Mouse (Mus musculus): Measurements from ENCODE around the gene Zfp706.
A peak's percentile ranks its signal among the peaks of the same experiment; 100 is the strongest.

Gene Zfp706

DNA sequence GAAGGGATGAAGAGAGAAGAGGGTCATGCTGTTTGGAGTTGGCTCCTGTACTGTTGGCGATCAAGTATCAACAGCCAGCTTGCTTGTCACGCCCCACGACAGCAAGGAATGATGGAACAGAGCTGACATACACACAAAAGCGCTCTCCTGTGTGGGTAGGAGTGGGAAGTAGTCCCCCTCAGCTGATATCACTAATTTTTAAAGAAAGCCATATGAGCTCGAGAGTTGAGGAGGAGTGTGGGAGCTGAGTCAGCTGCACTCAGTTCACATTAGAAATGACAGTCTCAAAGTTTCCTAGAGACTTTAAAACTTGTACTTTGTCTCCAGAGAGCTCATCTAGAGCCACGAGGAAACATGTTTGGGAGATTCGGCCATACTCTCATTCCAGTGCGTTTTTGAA lies 29.8 kb downstream of the Zfp706 start:
- no peak for DNase-seq

DNA sequence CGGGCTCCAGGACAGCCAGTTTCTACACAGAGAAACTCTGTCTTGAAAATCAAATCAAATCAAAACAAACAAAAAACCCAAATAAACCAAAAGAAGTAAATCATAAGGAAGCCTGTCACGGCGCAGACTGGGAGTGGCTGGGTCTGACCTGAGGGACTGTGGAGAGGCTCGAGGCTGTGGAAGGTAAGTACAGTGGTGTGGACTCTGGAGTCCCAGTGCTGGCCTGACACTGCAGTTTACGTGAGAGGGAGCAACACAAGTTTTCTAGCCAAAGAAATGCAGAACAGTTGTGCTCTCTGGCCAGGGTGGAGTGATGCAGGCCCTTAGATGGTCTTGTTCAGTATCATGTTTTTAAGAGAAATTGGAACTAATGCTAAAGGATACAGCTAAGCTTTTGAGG lies 31.9 kb downstream of the Zfp706 start:
- DNase-seq = no peak

DNA sequence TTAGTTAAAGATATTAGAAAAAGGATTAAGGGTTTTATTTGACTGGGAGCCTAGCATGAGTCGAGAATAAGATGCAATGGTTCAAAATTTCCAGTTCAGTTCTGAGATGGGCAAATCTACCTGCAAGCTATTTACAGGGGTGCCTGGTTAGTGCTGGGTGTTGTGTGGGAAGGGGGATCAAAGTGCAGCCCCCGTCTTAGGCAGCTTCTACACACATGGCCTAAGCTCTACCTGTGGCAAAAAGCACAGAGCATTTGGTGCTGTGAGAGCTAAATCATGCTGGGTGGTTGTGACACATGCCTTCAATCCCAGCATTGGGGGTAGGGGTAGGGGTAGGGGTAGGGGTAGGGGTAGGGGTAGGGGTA lies 32.3 kb downstream of the Zfp706 start:
- no peak for DNase-seq

DNA sequence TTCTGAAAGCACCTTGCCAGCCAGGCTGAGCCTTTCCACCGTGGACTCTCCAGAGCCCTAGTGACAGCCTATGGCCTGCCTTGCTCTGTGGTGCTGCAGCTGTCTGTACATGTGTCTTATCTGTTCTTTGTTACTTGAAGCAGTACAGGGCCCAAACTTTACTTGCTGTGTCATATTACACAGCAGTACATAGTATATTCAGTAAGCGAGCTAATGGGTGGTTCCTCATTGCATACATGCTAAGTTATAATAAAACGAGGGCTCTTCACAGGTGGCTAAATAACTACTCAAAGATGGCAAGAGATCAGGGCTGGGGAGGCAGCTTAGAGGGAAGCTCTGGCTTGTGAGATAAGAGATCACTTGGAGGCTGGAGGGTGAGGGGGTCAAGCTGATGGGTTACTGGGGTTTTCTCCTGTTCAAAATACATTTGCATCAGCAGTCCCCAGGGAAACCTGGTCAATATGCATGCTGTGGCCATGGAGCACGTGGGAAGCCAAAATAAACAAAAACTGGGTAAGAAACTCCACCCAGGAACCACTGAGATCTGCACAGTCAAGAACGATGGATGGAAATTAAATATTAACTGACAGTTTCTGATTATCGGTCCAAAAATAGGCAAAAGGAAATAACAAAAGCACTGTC lies 32.8 kb downstream of the Zfp706 start:
- DNase-seq = no peak

DNA sequence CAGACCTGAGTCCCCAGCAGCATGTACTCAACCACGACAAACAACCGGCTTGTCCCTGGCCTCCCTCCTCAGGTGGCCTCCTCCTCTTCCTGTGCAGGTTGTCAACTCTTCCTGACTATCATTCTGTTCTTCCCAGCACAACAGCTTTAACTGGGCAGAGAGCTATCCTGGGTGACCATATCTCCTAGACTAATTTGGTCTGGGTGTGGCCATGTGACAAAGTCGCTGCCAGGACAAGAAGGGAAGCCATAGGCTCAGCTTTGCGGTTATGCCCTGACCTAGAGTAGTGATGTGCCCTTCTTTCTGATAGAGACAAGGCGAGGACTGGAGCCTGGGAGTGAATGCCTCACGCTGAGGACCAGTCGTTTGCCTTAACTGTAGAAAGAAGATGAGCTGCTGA lies 33.9 kb downstream of the Zfp706 start:
- DNase-seq = no peak

DNA sequence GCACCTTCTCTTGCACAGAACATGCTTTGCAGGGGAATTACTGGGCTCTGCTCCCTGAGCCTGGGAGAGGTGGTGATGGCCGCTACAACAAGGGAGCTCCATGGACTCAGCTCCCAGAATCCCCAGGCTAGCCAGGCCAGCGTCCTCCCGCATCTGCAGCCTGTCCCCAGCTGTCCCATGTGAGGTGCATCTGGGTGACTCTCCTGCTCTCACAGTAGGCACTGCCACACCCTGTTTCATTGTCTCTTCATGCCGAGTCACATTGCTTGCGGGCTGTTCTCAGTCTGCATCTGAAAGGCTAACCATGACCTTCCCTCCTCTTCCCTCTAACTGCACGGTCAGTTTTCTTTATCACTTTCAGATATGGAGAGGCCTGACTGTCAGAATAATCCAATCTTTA lies 34.3 kb downstream of the Zfp706 start:
- no peak for DNase-seq

DNA sequence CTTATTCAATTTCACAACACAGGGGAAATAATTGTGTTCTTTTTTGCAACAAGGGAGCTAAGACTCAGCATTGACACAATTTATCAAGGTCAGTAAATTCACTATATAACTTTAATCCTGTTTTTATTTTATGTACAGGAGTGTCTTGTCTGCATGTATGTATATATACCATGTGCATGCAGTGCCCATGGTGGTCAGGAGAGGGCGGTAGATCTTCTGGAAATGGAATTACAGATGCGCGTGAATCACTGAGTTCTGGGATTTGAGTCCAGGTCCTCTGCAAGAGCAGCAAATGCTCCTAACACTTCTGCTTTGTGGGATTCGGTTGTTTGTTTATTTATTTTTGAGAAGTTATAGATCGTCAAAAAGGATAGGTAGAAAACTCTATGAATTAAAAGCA lies 37.8 kb downstream of the Zfp706 start:
- DNase-seq = no peak

DNA sequence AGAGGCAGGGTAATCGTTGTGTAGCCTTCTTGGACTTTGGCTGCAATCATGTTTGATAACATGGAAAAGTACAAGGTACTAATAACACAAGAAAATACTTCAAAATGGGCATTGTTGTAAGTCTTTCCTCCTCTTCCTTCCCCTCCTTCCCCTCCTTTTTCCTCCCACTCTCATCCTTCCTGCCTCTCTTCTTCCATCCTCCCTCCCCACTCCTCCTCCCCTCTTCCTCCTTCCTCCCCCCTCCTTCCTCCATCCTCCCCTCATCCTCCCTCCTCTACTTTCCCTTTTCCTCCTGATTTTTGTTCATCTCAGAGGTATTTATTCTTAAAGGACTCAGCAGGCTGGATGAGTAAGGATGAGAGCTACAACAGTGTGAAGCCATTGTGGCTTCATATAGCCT lies 39.3 kb downstream of the Zfp706 start:
- DNase-seq = no peak

DNA sequence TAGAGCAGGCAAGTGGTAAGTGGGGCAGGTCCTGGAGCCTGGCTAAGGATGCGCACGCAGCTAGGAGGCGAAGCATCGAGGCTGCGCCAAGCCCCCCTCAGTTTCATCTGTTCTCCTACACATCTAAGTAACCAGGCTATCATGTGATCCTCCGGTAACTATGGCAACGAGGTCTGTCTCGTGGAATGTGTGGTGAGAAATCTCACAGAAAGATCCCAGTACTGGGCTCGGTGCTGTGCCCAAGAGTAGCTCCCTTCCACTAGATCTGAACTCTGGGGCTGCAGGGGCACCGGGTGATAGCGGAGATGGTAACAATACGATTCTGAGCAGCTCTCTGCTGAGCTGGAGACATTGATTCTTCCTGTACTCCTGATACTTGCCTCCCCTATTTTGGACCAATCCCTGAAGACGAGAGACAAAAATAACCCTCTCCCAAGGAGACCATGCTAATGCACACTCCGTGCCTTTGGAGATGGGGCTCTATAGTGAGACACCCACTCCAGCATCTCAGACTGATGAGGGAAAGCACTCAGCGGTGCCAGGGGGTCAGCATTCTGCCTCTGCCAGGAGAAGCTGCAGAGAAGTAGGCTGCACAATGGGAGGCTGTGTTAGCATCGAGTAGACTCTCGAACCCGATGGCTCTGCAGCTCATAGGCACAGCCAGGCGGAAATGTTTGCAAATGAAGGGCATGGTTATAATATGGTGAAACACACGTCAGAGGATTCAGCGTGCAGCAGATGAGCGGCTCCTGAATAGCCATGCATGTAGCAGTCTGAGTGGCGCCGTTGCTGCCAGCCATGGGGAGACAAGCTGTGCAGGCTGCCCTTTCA lies 40.0 kb downstream of the Zfp706 start:
- peak; percentile 81 to 85 for DNase-seq

DNA sequence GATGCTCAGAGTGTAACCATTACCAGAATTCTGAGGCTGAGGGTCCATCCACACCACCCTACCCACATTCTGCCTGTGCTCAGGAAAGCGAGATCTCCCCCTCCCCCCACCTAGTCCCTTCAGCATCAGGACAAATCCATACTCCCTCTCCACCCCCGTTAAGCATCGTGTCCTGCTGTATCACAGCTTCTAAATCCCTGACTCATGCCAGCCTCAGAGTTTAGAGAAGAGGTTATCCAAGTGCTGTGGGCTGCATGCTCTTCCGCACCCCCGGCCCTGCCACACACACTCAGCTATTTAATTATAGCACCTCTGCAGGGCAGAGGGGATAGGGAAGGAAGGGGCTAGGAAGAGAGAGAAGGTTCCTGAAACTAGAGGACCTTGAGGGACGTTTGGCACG lies 40.6 kb downstream of the Zfp706 start:
- no peak for DNase-seq

DNA sequence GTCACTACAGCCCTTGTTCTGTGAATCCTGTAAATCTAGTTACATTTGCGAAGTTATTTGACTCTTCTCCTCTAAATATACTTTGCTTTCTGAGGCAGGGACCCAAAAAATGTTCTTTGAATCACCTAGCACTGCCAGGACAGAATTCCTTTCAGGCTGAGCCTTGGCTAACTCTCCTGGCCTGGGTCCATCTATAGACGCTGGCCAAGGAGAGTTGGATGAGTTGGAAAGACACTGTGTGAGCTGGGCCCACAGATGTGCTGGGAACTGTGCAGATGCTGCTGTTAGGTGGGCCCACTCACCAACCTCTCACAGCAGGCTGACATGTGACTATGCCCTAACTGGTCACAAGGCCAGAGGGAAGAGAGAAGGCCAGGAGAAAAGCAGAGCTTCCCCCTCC lies 41.1 kb downstream of the Zfp706 start:
- DNase-seq = peak; percentile 55 to 61

DNA sequence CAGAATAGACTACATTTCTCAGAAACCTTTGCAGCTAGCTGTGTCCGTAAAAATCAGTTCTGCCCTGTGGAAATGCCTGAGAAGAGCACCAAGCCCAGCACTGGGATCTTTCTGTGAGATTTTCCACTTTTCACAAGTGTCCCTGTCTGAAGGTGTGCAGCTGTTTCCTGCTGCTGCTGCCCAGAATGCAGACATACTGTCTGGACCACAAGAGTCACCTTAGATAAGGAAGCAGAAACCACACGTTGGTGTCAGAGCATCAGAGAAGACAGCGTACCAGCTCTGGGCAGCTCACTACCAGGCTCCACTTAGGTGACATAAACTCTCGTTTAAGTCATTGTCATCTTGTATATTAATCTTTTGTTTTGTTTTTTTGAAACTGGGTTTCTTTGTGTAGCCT lies 41.8 kb downstream of the Zfp706 start:
- no peak for DNase-seq

DNA sequence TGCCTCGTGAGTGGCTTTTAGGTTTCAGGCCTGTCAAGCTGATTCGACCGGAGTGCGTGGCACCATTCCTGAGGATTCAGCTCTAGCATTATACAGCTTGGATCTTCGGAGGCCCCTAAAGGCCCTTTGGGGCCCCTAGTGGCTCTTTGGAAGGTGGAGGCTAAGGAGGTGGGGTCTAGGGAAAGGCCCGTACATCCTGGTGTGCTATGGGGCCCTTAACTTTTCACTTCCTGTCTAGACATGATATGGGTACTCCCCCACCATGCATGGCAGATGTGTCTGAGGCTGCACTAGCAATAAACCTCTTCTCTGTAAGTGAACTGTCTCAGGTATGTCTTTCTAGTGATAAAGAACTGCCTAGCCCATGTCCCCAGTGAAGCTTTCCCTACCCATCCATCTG lies 44.6 kb downstream of the Zfp706 start:
- no peak for DNase-seq

DNA sequence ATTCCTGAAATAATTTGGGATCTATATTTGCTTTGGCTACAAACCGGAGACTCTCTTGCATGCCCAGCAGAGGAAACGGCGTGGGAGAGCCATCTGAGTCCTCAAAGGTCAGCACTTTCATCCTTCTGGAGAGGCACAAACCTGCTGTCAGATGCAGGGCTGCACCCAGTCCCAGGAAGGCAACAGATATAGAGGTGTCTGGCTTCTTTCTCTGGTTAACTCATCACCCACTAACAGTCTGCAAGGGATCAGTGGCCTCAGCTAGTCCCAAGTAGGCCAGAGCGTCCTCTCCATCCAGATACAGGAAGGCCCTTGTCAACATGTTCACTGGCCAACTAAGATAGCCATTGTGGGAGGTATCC lies 46.7 kb downstream of the Zfp706 start:
- peak in 1 of 2 experiments; percentile 43 for DNase-seq

DNA sequence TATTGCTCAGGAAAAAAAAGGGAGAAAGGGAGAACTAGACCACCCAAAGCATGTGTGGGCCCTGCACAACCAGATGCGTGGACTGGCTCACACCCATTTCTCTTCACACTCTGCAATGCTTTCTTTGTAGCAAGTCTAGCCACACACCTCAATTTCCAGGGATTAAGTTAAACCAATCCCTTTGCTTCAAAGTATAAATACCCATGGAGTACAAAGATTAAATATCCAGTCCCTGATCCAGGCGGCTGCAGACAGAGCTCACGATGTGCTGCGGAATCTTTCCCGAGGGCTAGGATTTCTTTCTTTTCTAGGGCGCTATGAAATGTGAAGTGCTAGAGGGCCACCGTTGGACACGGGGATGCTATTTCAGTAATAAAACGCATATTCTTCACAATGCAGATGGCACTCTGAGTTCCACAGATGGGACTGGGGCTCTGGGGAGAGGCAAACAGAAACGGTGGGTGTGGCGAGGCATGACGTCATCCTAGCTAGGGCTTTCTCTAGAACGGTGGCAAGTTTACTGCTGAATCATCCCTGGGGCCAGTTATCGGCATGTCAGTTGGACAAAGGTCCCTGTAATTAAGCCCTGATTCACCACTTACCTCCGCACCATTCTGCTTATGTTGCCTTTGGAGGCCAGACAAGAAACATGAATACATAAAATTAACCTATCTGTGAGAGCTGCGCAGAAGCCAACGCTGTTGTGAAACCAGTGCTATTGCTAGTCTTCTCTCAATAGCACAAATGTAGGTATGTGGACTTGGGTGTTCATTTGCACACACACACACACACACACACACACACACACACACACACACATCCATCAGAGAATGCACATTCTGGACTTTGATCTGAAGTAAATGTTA lies 47.3 kb downstream of the Zfp706 start:
- DNase-seq = peak; percentile 85 to 93

DNA sequence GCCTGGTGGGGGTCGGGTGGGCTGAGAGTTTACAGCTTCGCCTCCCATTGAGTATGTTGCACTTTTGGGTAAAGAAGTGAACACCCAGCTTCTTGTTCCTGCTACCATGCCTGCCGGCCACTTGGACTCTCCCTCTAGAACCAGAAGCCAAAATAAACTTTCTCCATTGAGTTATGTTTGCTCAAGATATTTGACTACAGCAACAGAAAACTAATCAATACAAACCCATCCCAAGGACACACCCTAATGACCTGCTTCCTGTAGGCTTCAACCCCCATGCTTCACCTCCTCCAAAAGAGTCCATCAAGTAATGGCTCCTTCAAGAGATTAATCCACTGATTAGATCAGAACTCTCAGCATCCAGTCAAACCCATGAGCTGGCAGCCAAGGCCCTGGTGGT lies 51.4 kb downstream of the Zfp706 start:
- no peak for DNase-seq

DNA sequence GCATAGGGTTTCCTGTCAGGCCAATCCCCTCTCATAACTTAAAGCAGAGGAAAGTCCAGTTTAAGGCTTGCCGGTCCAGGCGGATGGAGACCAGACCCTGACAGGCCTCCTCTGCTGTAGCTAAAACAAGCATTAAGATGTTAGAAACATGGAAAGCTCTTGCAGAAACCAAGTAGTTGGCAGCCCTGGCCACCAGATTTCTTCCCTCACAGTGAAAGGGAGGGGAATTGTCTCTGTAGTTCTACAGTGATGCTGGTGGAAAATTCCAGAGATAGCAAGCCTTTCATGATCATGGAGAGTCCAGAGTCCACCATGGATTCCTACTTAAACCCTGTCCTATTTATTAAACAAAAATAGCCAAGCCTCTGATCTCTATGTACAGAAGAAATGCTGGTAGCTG lies 57.3 kb downstream of the Zfp706 start:
- DNase-seq = no peak

DNA sequence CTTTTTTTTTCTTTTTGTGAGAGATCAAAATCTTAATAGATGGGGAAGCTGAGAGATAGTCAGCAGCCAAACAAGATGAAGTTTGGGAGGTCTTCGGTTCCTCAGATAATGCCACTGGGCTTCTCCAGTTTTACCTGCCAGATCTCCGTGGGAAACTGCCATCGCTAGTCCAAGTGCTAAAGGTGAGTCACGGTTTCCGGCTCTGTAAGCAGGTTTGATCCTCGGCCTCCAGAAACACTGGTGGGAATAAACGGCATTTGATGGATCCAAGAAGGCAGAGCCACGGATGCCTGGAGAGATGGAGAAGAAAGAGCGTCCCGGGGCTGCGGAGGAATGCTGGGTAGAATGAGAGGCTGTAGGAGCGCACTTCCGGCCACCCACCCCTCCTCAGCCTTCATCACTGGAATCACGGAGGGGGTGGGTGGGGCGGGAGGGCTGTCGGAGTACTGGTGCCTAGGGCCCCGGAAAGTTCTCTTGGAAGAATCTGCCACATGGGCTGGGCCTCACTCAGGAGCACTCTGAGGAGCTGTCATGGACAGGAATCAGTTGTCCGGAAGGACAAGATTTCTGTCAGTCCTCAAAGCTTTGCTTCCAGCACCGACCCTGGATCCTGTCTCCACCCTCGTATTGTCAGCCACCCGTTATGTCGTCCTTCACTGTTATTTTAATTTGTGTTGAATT lies 58.6 kb downstream of the Zfp706 start:
- peak; percentile 47 to 57 for DNase-seq
